Mouse (Mus musculus): Measurements from ENCODE around the gene Exo1.

DNA sequence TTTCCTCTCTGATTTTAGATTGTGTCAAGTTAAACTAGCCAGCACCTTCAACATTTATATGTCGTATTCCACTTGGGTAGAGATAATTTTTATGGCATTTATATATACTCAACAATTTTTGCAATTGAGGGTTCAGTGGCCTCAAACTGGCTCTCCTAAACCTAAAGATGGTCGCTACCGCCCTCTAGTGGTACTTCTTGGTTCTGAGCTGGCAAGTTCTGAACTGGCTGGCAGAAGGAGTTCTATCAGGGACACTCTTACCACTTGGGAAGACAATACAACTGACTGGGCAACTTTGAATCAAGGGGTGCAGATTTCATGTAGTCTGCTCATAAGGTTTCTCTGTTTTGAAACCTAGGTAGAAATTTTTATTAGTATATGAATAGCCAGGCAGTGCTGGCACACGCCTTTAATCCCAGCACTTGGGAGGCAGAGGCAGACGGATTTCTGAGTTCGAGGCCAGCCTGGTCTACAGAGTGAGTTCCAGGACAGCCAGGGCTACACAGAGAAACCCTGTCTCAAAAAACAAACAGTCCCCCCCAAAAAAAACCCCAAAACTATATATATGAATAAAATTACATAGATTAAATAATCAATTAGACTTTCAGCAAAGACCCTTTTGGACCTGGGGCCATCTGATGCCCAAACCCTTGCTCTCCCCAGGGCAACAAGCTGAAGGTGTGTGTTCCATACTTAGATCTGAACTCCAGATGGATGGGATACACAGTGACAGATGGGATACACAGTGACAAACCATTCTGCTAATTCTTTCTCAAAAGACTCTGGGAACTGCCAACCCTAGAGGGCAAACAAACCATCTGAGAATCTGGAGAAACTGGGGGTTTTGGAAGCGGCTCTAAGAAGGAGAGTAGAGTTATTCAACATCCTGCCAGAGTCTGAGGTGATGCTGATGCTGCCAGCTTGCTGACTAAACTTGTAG lies 43.7 kb downstream of the Exo1 start:
- TF ChIP-seq CTCF (IDR thresholded peaks at IDR 0.05; ENCODE audit: low read depth): peak; percentile 79
- no peak for TF ChIP-seq EP300 (IDR thresholded peaks at IDR 0.05; ENCODE audit: low read depth)
